Mouse (Mus musculus): ENCODE measurements around the gene Entpd8.

Entpd8 gene

GRCm38 (mm10) chr2:25080076-25080475 lies at the start of gene Entpd8:
Gene Entpd8 (plus strand): TSS chr2:25080304.
- no peak for DNase-seq (ENCODE audit: low read depth, low spot score)

GRCm38 (mm10) chr2:25034994-25035393 lies 45.1 kb upstream of the Entpd8 start:
- DNase-seq (ENCODE audit: low read depth, low spot score), result no peak

GRCm38 (mm10) chr2:25040089-25040488 lies 40.0 kb upstream of the Entpd8 start:
- DNase-seq (ENCODE audit: low read depth, low spot score), result no peak

- DNase-seq (ENCODE audit: low read depth, low spot score), result no peak
These were observed 29.2 kb upstream of the Entpd8 start for GRCm38 (mm10) chr2:25050921-25051320.

- DNase-seq (ENCODE audit: low read depth, low spot score), result no peak
These were observed 28.7 kb upstream of the Entpd8 start for GRCm38 (mm10) chr2:25051450-25051849.

GRCm38 (mm10) chr2:25053101-25053500 lies 27.0 kb upstream of the Entpd8 start:
- DNase-seq (ENCODE audit: low read depth, low spot score), result no peak

GRCm38 (mm10) chr2:25054221-25055067 lies 25.7 kb upstream of the Entpd8 start, which contains the start of gene Nsmf:
Gene Nsmf (plus strand): TSS chr2:25054355.
- DNase-seq (ENCODE audit: low read depth, low spot score), result peak; percentile 82

GRCm38 (mm10) chr2:25055068-25055405 lies 25.1 kb upstream of the Entpd8 start:
- peak; percentile 22 for DNase-seq (ENCODE audit: low read depth, low spot score)

- DNase-seq (ENCODE audit: low read depth, low spot score), result no peak
These were observed 24.5 kb upstream of the Entpd8 start for GRCm38 (mm10) chr2:25055409-25056155.

GRCm38 (mm10) chr2:25058926-25059325 lies 21.2 kb upstream of the Entpd8 start:
- no peak for DNase-seq (ENCODE audit: low read depth, low spot score)

- no peak for DNase-seq (ENCODE audit: low read depth, low spot score)
These were observed 16.6 kb upstream of the Entpd8 start for GRCm38 (mm10) chr2:25063523-25063922.

GRCm38 (mm10) chr2:25064285-25064684 lies 15.8 kb upstream of the Entpd8 start:
- no peak for DNase-seq (ENCODE audit: low read depth, low spot score)

GRCm38 (mm10) chr2:25065537-25065936 lies 14.6 kb upstream of the Entpd8 start:
- no peak for DNase-seq (ENCODE audit: low read depth, low spot score)

GRCm38 (mm10) chr2:25066552-25066951 lies 13.6 kb upstream of the Entpd8 start:
- no peak for DNase-seq (ENCODE audit: low read depth, low spot score)

GRCm38 (mm10) chr2:25069537-25069936 lies 10.6 kb upstream of the Entpd8 start:
- no peak for DNase-seq (ENCODE audit: low read depth, low spot score)

GRCm38 (mm10) chr2:25072398-25072797 lies 7.7 kb upstream of the Entpd8 start:
- DNase-seq (ENCODE audit: low read depth, low spot score), result no peak

GRCm38 (mm10) chr2:25075506-25075905 lies 4.6 kb upstream of the Entpd8 start:
- DNase-seq (ENCODE audit: low read depth, low spot score), result no peak

- no peak for DNase-seq (ENCODE audit: low read depth, low spot score)
These were observed 1.1 kb upstream of the Entpd8 start for GRCm38 (mm10) chr2:25078967-25079366.

- DNase-seq (ENCODE audit: low read depth, low spot score), result no peak
These were observed 3.6 kb downstream of the Entpd8 start for GRCm38 (mm10) chr2:25083697-25084096.

- DNase-seq (ENCODE audit: low read depth, low spot score), result no peak
These were observed 5.5 kb downstream of the Entpd8 start for GRCm38 (mm10) chr2:25085571-25085970.

GRCm38 (mm10) chr2:25087842-25088241 lies 7.7 kb downstream of the Entpd8 start:
- DNase-seq (ENCODE audit: low read depth, low spot score), result no peak

GRCm38 (mm10) chr2:25088636-25089035 lies 8.5 kb downstream of the Entpd8 start:
- no peak for DNase-seq (ENCODE audit: low read depth, low spot score)

- no peak for DNase-seq (ENCODE audit: low read depth, low spot score)
These were observed 14.6 kb downstream of the Entpd8 start for GRCm38 (mm10) chr2:25094785-25095108.

Data from CD4-positive helper T cell, adult 2 months (primary cell).